Mouse (Mus musculus) heart, adult 18-20 months (tissue): ENCODE results near the gene Hsd11b2. TPM values are rescaled to one million over a fixed set of nuclear protein-coding genes. Genes with fewer than 3 reads are reported as not detected.
A peak's percentile ranks its signal among the peaks of the same experiment; 100 is the strongest.

ENCODE experiments used
- DNase-seq, 2 experiments: peaks; one replicate each; pipeline ENCODE4 v3.0.0; 2021 to 2022; ENCODE audit warnings: mixed read lengths in 1 of 2
- total RNA-seq, 2 experiments: library from RNA; stranded (reverse); gene quantifications; 2 replicates each; pipeline ENCODE4 v1.2.3; 2021

Gene Hsd11b2
- total RNA-seq, 2 experiments from 2014 or later, result 0.21 to 0.22 TPM

- DNase-seq, result no peak
These were observed 4.3 kb downstream of the Hsd11b2 start for GRCm38 (mm10) chr8:105522890-105523289.

- DNase-seq, result no peak
These were observed 8.6 kb downstream of the Hsd11b2 start for GRCm38 (mm10) chr8:105527110-105527509.

- no peak for DNase-seq
These were observed 9.7 kb downstream of the Hsd11b2 start for GRCm38 (mm10) chr8:105528206-105528605.

DNA sequence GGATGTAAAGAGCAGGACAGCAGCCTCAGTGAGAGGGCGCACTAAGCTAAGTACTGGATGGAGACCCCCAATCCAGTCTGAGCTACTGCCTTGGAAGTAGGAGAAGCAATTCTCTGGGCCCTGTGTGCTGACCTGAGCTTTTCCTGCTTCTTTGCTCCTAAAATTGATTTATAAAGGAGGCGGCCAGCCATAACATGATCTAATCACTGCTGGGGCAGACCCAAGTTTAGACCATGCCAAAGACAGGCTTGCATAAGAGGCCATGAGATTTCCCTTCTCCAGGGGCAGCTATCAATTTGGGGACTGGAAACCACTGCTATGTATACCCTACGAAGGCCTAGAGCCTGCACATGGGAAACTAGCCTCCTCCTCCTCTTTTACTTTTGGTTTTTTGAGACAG lies 10.7 kb downstream of the Hsd11b2 start:
- peak in 1 of 2 experiments; percentile 56 for DNase-seq

DNA sequence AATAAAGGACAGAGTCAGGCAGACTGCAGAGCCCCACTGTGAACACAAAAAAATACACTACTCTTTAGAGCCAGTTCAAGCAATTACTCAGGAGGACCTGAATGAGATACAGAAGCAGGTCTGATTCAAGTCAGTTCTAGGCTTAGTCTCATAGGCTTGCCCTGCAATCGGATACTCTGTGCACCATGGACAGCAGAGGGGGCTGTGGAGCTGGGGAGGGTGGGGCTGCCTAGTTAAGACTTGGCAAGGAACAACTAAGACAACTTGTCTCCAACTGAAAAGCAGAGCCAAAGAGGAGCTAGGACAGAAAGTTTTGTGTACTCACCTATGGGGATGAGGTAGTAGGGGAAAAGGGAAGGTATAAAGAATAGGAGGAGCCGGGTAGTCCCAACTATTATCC lies 13.2 kb downstream of the Hsd11b2 start:
- DNase-seq, result peak; percentile 55 to 86

DNA sequence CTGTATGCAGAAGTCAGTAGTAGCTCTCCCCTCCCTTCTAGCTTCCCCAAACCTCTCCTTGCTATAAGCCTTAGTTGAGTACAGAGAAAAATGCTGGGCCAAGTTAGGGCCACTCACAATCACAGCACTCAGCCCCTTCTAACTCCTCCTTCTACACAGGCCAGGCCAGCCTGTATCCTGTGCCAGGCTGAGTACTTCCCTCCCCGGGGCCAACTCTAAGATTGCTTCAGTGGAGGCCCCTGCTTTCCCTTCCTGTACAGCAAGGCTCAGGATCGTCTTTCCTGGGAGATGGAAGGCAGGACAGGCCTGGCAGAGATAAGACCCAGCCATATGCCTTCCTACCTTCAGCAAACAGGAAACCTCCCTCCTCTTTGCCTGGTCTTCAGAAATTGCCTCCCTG lies 14.9 kb downstream of the Hsd11b2 start:
- peak; percentile 27 to 34 for DNase-seq

- peak; percentile 73 to 90 for DNase-seq
These were observed 15.4 kb downstream of the Hsd11b2 start for GRCm38 (mm10) chr8:105533892-105534329.

DNA sequence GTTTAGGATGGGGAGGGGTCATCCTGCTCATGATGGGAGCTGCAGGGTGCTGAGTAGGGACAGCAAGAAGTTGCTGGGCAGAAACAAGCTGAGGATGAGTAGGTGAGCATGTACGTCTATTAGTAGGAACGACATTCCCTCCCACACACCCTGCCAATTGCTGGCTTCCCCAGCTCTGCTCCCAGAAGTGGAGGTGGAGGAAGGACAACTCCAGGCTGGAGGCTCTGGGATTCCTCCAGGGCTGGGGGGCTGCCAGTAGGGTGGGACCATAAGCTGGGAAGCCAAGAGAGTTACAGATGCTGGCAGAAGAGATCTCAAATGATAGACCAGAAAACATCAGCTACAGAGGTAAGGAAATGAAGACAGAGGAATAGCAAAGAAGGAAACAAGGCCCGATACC lies 18.0 kb downstream of the Hsd11b2 start:
- DNase-seq, result no peak

GRCm38 (mm10) chr8:105537011-105537677 lies 18.6 kb downstream of the Hsd11b2 start:
- DNase-seq, result peak; percentile 27 to 63

GRCm38 (mm10) chr8:105538940-105539339 lies 20.4 kb downstream of the Hsd11b2 start:
- no peak for DNase-seq

DNA sequence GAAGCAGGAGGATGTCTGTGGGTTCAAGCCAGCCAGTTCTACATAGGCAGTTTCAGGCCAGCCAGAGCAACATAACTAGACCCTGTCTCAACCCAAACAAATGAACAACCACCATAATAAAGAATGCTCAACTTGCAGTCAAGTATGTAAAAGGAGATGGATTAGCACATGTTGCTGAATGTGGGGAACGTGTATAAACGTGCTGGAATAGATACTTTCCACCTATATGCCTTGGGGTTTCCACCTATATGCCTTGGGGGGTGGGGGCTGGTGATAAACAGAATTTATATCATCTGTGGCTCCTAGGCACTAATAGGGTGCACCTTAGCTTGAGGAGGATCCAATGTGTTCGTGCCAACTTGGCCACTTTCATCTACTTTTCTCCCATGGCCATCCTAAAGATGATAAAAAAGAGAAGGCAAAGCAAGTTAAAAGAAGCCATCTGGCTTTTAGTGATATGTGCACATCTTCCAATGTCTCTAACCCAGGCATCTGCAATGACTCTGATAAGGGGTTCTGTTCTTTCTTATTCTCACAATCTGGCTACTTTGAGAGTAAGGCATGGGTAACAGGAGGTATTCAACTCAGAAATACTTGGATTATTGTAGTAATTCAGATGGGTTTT lies 23.6 kb downstream of the Hsd11b2 start:
- DNase-seq, result no peak

- no peak for DNase-seq
These were observed 24.3 kb downstream of the Hsd11b2 start for GRCm38 (mm10) chr8:105542808-105543207.

- DNase-seq, result peak; percentile 57 to 62
These were observed 25.1 kb downstream of the Hsd11b2 start for GRCm38 (mm10) chr8:105543703-105544102.

DNA sequence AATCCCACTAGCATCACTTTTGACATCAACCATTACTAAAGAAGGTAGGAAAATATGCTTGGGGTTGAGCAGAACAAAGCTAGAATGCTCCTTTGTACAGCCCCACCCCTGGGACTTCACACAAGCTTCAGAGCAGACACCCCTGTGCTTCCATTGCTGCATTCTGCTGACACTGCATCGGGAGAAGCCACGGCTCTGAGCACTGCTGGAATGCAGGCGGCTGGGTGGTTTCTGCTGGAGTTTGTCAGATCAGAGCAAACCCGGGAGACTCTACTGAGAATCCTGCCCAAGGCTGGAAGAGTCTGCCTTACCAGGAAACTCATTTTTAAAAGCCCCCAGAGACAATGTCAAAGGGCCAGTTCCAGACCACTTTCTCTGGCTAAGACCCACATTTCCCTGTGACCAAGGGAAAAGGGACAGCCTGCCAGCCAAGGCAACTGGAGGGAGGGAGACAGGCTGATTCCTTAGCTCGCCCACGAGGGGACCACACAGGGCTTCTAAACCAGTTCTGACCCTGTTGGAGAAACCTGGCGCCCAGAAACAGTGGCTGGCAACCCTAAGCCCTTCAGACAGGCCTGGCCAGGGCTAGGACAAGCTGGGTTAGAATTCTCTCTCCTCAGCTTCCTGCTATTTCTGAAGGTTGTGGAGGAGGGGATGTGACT lies 26.1 kb downstream of the Hsd11b2 start:
- peak; percentile 54 to 62 for DNase-seq

GRCm38 (mm10) chr8:105545249-105545648 lies 26.7 kb downstream of the Hsd11b2 start:
- DNase-seq, result peak; percentile 33 to 44

- DNase-seq, result peak; percentile 63 to 77
These were observed 28.1 kb downstream of the Hsd11b2 start for GRCm38 (mm10) chr8:105546384-105547350.

- no peak for DNase-seq
These were observed 31.0 kb downstream of the Hsd11b2 start for GRCm38 (mm10) chr8:105549506-105549905.

GRCm38 (mm10) chr8:105550083-105550482 lies 31.5 kb downstream of the Hsd11b2 start:
- DNase-seq, result no peak

- DNase-seq, result peak in 1 of 2 experiments; percentile 36
These were observed 33.5 kb downstream of the Hsd11b2 start for GRCm38 (mm10) chr8:105552032-105552431.

DNA sequence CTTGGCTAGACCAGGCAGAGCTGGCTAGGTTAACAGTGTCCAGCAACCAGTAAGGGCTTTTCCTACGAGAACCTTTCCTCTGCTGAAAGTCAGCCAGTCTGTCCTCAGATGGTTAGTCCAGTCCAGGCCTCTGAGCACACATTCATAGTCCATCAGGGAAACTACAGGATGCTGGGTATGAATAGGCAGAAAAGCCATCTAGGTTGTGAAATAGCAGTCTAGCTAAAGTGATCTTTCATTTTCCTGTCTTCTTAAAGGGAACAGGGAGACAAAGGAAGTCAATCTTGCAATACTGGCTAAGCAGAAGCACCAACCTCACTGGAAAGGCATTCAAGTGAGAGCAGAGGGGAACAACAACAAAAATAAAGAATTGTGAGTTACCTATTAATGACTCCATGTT lies 34.3 kb downstream of the Hsd11b2 start:
- DNase-seq, result peak in 1 of 2 experiments; percentile 26

GRCm38 (mm10) chr8:105554087-105554486 lies 35.5 kb downstream of the Hsd11b2 start:
- peak; percentile 79 to 84 for DNase-seq

GRCm38 (mm10) chr8:105555230-105555629 lies 36.7 kb downstream of the Hsd11b2 start:
- no peak for DNase-seq
